Mouse (Mus musculus) embryonic fibroblast, embryonic 13.5 days (primary cell): Measurements from ENCODE around the gene Slc41a2. TPM values are rescaled to one million over a fixed set of nuclear protein-coding genes. Genes with fewer than 3 reads are reported as not detected.

Experiments
- H3K27ac ChIP-seq: 2 replicates; pipeline ENCODE4 v1.5.1; 2012; ENCODE audit warnings: low read length, control low read depth, inconsistent platforms; ENCODE audit not compliant: insufficient read depth
- H3K4me1 ChIP-seq: 2 replicates; pipeline ENCODE4 v1.6.1; 2011; ENCODE audit warnings: low read length; ENCODE audit not compliant: control insufficient read depth, insufficient read depth
- H3K4me3 ChIP-seq: 2 replicates; pipeline ENCODE4 v1.5.1; 2011; ENCODE audit warnings: mild to moderate bottlenecking, control low read depth, low read length; ENCODE audit not compliant: insufficient read depth
- CTCF ChIP-seq: IDR thresholded peaks from 2 replicates; pipeline ENCODE4 v1.5.1; 2011; ENCODE audit warnings: mild to moderate bottlenecking, control low read depth, low read length, moderate library complexity, borderline replicate concordance; ENCODE audit not compliant: insufficient read depth
- POLR2A ChIP-seq: IDR thresholded peaks from 2 replicates; pipeline ENCODE4 v1.6.1; 2011; ENCODE audit warnings: low read depth, mild to moderate bottlenecking, control low read depth, low read length, moderate library complexity
- polyA plus RNA-seq: library from polyadenylated mRNA; stranded (reverse); fragments of >200 nt; gene quantifications from 2 replicates; pipeline ENCODE4 v1.2.4, GENCODE M21; 2011; ENCODE audit warnings: low read depth; ENCODE audit not compliant: missing spikeins, insufficient read length

The Slc41a2 gene
- polyA plus RNA-seq, 1 experiment = 10.1 TPM

- no peak overlapping the region for H3K4me3 ChIP-seq
- H3K4me1 ChIP-seq = peaks cover 3% of the 10 kb centered on the region
- no peak overlapping the region for H3K27ac ChIP-seq
- TF ChIP-seq POLR2A (no peak), CTCF (no peak)
Measured at GRCm38 (mm10) chr10:83199290-83199689, 138.4 kb downstream of the Slc41a2 start.

DNA sequence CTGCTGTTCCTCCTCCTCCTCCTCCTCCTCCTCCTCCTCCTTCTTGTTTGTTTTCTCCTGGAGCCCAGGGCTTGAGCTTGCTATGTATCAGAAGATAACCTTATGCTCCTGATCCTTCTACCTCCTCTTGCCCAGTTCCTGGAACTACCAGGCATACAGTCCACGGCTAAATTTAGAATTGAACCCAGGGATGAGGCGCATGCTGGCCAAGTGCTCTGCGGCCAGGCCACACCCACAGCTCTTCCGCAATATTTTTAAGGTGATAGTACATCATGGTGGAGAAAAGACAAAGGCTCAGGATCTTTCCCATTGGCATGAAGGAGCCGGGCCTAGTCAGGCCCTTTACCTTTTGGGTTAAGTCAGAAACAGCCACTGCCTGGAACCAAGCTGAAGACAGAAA lies 139.0 kb downstream of the Slc41a2 start:
- no peak overlapping the region for H3K4me3 ChIP-seq
- H3K27ac ChIP-seq = no peak overlapping the region
- TF ChIP-seq POLR2A (no peak), CTCF (no peak)
- peaks cover 3% of the 10 kb centered on the region for H3K4me1 ChIP-seq

DNA sequence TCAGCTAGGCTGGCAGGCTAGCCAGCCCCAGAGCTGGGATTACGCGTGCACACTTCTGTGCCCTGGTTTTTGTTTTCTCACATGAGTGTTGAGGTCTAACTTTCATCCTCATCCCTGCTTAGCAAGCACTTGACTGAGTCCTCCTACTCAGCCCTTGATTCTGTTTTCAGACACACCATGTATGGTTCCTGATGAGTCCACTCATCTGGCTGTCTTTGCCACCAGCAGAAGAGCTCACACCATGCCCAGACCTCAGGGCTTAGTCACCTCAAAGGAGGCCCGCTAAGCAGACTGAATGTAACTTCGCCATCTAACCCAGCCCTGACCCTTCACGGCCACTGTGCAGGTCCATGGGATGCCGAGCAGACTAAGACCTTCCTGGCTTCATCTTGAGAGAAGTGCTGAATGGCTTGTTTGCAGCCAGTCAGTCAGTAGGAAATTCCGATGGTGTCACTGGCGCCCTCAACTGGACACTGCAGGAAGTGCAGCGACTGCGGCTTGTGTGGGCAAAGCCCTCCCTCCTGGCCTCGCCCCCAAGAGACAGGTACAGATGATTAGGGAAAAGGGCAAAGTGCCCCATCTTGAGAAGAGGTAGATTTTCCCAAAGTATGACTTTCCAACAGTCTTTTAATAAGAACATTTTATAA lies 139.9 kb downstream of the Slc41a2 start:
- H3K27ac ChIP-seq = no peak overlapping the region
- no peak for TF ChIP-seq POLR2A
- peak; percentile 79 for TF ChIP-seq CTCF
- H3K4me1 ChIP-seq = peaks cover 3% of the 10 kb centered on the region
- H3K4me3 ChIP-seq = no peak overlapping the region

- H3K4me1 ChIP-seq = no peaks in the 10 kb centered on the region
- H3K4me3 ChIP-seq = no peak overlapping the region
- TF ChIP-seq CTCF = no peak
- no peak for TF ChIP-seq POLR2A
- no peak overlapping the region for H3K27ac ChIP-seq
Measured at GRCm38 (mm10) chr10:83191982-83192381, 145.7 kb downstream of the Slc41a2 start.

- H3K27ac ChIP-seq = no peak overlapping the region
- no peaks in the 10 kb centered on the region for H3K4me1 ChIP-seq
- TF ChIP-seq POLR2A (no peak), CTCF (no peak)
- H3K4me3 ChIP-seq = no peak overlapping the region
Measured at GRCm38 (mm10) chr10:83191476-83191875, 146.2 kb downstream of the Slc41a2 start.

DNA sequence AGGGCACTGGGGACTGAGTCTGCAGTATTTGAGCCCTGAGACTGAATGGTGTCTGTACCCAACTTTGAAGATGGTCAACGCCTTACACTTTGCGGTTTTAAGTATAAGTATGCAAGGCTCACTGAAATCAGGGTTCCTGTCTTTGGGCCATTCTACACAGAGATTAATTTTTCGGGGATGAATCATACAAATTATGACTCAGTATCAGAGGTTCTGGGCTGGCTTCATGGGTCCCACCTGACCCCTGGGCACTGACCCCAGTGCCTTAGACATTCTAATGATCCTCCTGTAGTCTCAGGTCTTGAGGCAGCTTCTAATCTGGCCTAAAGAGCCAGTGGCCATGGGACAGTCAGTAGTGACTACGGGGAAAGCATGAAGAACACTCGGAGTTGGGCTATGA lies 148.6 kb downstream of the Slc41a2 start:
- Histone ChIP-seq H3K4me1 (peaks cover 3% of the 10 kb centered on the region), H3K27ac (no peak overlapping the region), H3K4me3 (no peak overlapping the region)
- no peak for TF ChIP-seq POLR2A

DNA sequence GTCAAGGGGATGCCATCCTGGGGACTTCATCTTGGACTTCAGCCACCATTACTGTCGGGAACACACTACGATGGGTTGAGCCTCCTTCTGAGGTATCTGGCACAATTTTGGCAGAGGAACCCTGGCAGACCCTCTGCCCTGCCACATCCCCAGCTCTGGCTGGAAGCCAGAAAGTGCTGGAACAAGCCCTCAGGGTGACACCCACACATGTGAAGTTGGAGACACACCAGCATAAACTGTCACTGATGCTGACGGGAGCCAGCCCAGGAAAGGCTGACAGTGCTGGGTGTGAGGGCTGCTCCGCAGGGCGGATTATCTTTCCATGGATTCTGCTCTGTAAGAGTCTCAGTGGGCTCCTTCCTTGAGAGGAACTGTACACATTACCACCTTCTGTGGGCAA lies 150.7 kb downstream of the Slc41a2 start:
- no peak overlapping the region for H3K4me3 ChIP-seq
- H3K4me1 ChIP-seq = peaks cover 7% of the 10 kb centered on the region
- no peak overlapping the region for H3K27ac ChIP-seq
- TF ChIP-seq CTCF (no peak), POLR2A (no peak)

GRCm38 (mm10) chr10:83186167-83186566 lies 151.5 kb downstream of the Slc41a2 start:
- H3K4me1 ChIP-seq = peaks cover 7% of the 10 kb centered on the region
- TF ChIP-seq POLR2A (no peak), CTCF (no peak)

GRCm38 (mm10) chr10:83185121-83185520 lies 152.6 kb downstream of the Slc41a2 start:
- no peak overlapping the region for H3K4me3 ChIP-seq
- TF ChIP-seq CTCF (no peak), POLR2A (no peak)
- no peak overlapping the region for H3K27ac ChIP-seq
- H3K4me1 ChIP-seq = peaks cover 7% of the 10 kb centered on the region

More at GRCm38 (mm10) chr10:83186167-83186566, 151.5 kb downstream of the Slc41a2 start:
- Histone ChIP-seq H3K27ac (no peak overlapping the region), H3K4me3 (no peak overlapping the region)

- no peak for TF ChIP-seq POLR2A
- TF ChIP-seq CTCF = no peak
- no peak overlapping the region for H3K4me3 ChIP-seq
- no peak overlapping the region for H3K27ac ChIP-seq
- H3K4me1 ChIP-seq = peaks cover 7% of the 10 kb centered on the region
Measured at GRCm38 (mm10) chr10:83184480-83185069, 153.1 kb downstream of the Slc41a2 start.
